In the genomic region with DNA sequence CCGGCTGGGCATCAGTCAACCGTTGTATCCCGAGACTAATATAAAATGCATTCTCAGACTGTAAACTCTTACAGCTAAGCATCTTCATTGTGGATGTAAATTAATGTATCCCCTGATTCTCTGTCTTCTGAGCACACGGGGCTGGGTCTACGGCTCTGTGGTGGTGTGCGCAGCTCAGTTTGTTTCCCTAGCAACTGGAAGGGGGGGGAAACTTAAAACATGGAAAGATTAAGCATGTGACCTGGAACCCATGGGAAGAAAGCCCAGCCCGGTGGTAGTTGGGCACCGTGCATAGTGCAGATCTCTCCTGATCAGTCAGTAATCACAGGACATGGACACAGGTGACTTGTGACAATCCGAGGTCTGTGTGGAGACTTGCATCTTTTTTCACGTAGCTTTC, we compare ENCODE assay signal across 18 mouse cellular contexts.
DNase-seq lines count a peak whose midpoint lies in the region; ATAC-seq lines count a peak whose summit lies in the region.
"Had no signal": no experiment of that assay in that cellular context is flagged by ENCODE, and none has a peak within 500 bp of the region (broad histone marks: within the 10 kb centered on the region; RNA-seq: fewer than 3 reads in every experiment).

No protein-coding gene starts in this region.

- H3K9ac ChIP-seq in midbrain, embryonic 11.5 days (ENCODE audit: low read length) = no peak overlapping the region
- H3K9ac ChIP-seq in hindbrain, embryonic 11.5 days (ENCODE audit: low read depth, low read length) = no peak overlapping the region
- H3K9ac ChIP-seq in midbrain, embryonic 14.5 days (replicated peaks; ENCODE audit: low read length) = no peak overlapping the region
- H3K9ac ChIP-seq: embryonic facial prominence, embryonic 13.5 days; lung, embryonic 15.5 days had no signal

- peaks cover 11% of the 10 kb centered on the region for H3K27me3 ChIP-seq in midbrain, embryonic 11.5 days (ENCODE audit: control insufficient read depth, insufficient read depth, low read length)
- H3K27me3 ChIP-seq in midbrain, embryonic 10.5 days (ENCODE audit: low read depth, poor library complexity, severe bottlenecking) = peaks cover 57% of the 10 kb centered on the region
- H3K27me3 ChIP-seq in hindbrain, embryonic 11.5 days (ENCODE audit: control insufficient read depth, insufficient read depth, low read length) = no peaks in the 10 kb centered on the region
- H3K27me3 ChIP-seq in midbrain, embryonic 14.5 days (ENCODE audit: control insufficient read depth, insufficient read depth, low read length) = no peaks in the 10 kb centered on the region
- H3K27me3 ChIP-seq: embryonic facial prominence, embryonic 13.5 days; lung, embryonic 15.5 days; Patski had no signal

- no peak overlapping the region for H3K4me3 ChIP-seq in midbrain, embryonic 11.5 days (ENCODE audit: low read depth, low read length)
- H3K4me3 ChIP-seq in midbrain, embryonic 10.5 days = no peak overlapping the region
- H3K4me3 ChIP-seq in hindbrain, embryonic 11.5 days (ENCODE audit: low read depth, low read length) = no peak overlapping the region
- H3K4me3 ChIP-seq in midbrain, embryonic 14.5 days (replicated peaks; ENCODE audit: low read depth, low read length) = no peak overlapping the region
- H3K4me3 ChIP-seq: embryonic facial prominence, embryonic 13.5 days; heart, adult 2 months; lung, embryonic 15.5 days had no signal

- peaks cover 11% of the 10 kb centered on the region; the same call in 1 of the 2 replicates for H3K4me1 ChIP-seq in midbrain, embryonic 11.5 days (ENCODE audit: control insufficient read depth, insufficient read depth, low read length)
- peaks cover 27% of the 10 kb centered on the region for H3K4me1 ChIP-seq in midbrain, embryonic 10.5 days
- H3K4me1 ChIP-seq in hindbrain, embryonic 11.5 days (replicated peaks; ENCODE audit: control insufficient read depth, insufficient read depth, low read length) = no peaks in the 10 kb centered on the region
- peaks cover 26% of the 10 kb centered on the region for H3K4me1 ChIP-seq in midbrain, embryonic 14.5 days (ENCODE audit: control insufficient read depth, insufficient read depth, low read length)

- peak; percentile 85 for DNase-seq in midbrain, embryonic 11.5 days (ENCODE audit: low spot score, missing footprints)
- no peak for DNase-seq in midbrain, embryonic 10.5 days (ENCODE audit: low spot score)
- peak; percentile 35 for DNase-seq in hindbrain, embryonic 11.5 days (ENCODE audit: low spot score)
- DNase-seq in midbrain, embryonic 14.5 days = peak; percentile 73
- DNase-seq in retina, postnatal 1 day = no peak
- DNase-seq in thymus, postnatal 4 days = no peak
- DNase-seq: B cell, adult 2 months; cerebellum, adult 11 months; heart, adult 2 months; heart, postnatal 10 days; right cerebral cortex, adult 18-20 months; thymus, postnatal 25 days had no signal

- ATAC-seq in midbrain, embryonic 11.5 days (ENCODE audit: low FRiP score) = peak; percentile 81
- peak; percentile 73 for ATAC-seq in hindbrain, embryonic 11.5 days (ENCODE audit: low FRiP score)
- peak; percentile 75 for ATAC-seq in midbrain, embryonic 14.5 days (ENCODE audit: low FRiP score, low TSS enrichment)
- no peak for ATAC-seq in megakaryocyte progenitor cell, adult 5-6 weeks (replicated peaks; ENCODE audit: poor library complexity)
- no peak for ATAC-seq in monocyte, adult 5-6 weeks (replicated peaks; ENCODE audit: insufficient number of reproducible peaks, low FRiP score, low TSS enrichment, poor library complexity, severe bottlenecking)

- 62% methylated on average over 10 of the region's 10 CpGs for WGBS in midbrain, embryonic 11.5 days
- WGBS in midbrain, embryonic 10.5 days = 74% methylated on average over 10 of the region's 10 CpGs
- WGBS in hindbrain, embryonic 11.5 days = 56% methylated on average over 10 of the region's 10 CpGs
- WGBS in midbrain, embryonic 14.5 days = 16% methylated on average over 10 of the region's 10 CpGs

- H3K36me3 ChIP-seq in midbrain, embryonic 11.5 days (ENCODE audit: control insufficient read depth, insufficient read depth, low read length) = no peaks in the 10 kb centered on the region
- H3K36me3 ChIP-seq in midbrain, embryonic 10.5 days = no peaks in the 10 kb centered on the region
- no peaks in the 10 kb centered on the region for H3K36me3 ChIP-seq in hindbrain, embryonic 11.5 days (ENCODE audit: control insufficient read depth, insufficient read depth, low read length)
- no peaks in the 10 kb centered on the region for H3K36me3 ChIP-seq in midbrain, embryonic 14.5 days (ENCODE audit: control insufficient read depth, insufficient read depth, low read length)
- H3K36me3 ChIP-seq: embryonic facial prominence, embryonic 13.5 days; lung, embryonic 15.5 days had no signal

- H3K9me3 ChIP-seq in midbrain, embryonic 11.5 days (ENCODE audit: control insufficient read depth, low read length) = no peaks in the 10 kb centered on the region
- H3K9me3 ChIP-seq in midbrain, embryonic 10.5 days (replicated peaks) = no peaks in the 10 kb centered on the region
- H3K9me3 ChIP-seq in hindbrain, embryonic 11.5 days (ENCODE audit: control insufficient read depth, low read length) = no peaks in the 10 kb centered on the region
- H3K9me3 ChIP-seq in midbrain, embryonic 14.5 days (ENCODE audit: control insufficient read depth, low read length) = no peaks in the 10 kb centered on the region
- H3K9me3 ChIP-seq: embryonic facial prominence, embryonic 13.5 days; lung, embryonic 15.5 days had no signal

- H3K4me2 ChIP-seq in midbrain, embryonic 11.5 days = no peak overlapping the region
- H3K4me2 ChIP-seq in hindbrain, embryonic 11.5 days (replicated peaks; ENCODE audit: low read depth, low read length) = no peak overlapping the region
- H3K4me2 ChIP-seq in midbrain, embryonic 14.5 days (ENCODE audit: low read length) = peak overlapping the region; percentile 30
- H3K4me2 ChIP-seq: embryonic facial prominence, embryonic 13.5 days had no signal

- no peak overlapping the region for H3K27ac ChIP-seq in midbrain, embryonic 11.5 days (ENCODE audit: low read depth, low read length)
- H3K27ac ChIP-seq in midbrain, embryonic 10.5 days (replicated peaks) = no peak overlapping the region
- H3K27ac ChIP-seq in hindbrain, embryonic 11.5 days (ENCODE audit: low read depth, low read length) = no peak overlapping the region
- peak overlapping the region; percentile 70 for H3K27ac ChIP-seq in midbrain, embryonic 14.5 days (replicated peaks; ENCODE audit: low read depth, low read length)
- H3K27ac ChIP-seq: embryonic facial prominence, embryonic 13.5 days; heart, adult 2 months; stomach, postnatal 0 days had no signal

Comparison
In these comparisons a context has a peak if more than half of its experiments do, and no peak if none do; other contexts are left out.
1. DNase-seq: peak in midbrain, embryonic 11.5 days (single experiment), hindbrain, embryonic 11.5 days (single experiment) and midbrain, embryonic 14.5 days (single experiment); none in midbrain, embryonic 10.5 days (single experiment), retina, postnatal 1 day (single experiment) and thymus, postnatal 4 days (single experiment).
2. ATAC-seq: peak in midbrain, embryonic 11.5 days (single experiment), hindbrain, embryonic 11.5 days (single experiment) and midbrain, embryonic 14.5 days (single experiment); none in megakaryocyte progenitor cell, adult 5-6 weeks (single experiment) and monocyte, adult 5-6 weeks (single experiment).